Mouse (Mus musculus): ENCODE measurements around the gene Tmc6. TPM values are rescaled to one million over a fixed set of nuclear protein-coding genes. Genes with fewer than 3 reads are reported as not detected.

Tmc6 gene
- polyA plus RNA-seq, 1 experiment from 2014 or later, result 19.8 TPM

- H3K27me3 ChIP-seq (replicated peaks; ENCODE audit: low read depth, poor library complexity, severe bottlenecking), result peaks cover 15% of the 10 kb centered on the region
- no peaks in the 10 kb centered on the region for H3K9me3 ChIP-seq
- DNase-seq (ENCODE audit: low spot score), result no peak
- peaks cover 57% of the 10 kb centered on the region for H3K36me3 ChIP-seq (replicated peaks)
- WGBS, result 90% methylated on average over 14 of the region's 14 CpGs
- no peak overlapping the region for H3K27ac ChIP-seq (replicated peaks)
- no peak overlapping the region for H3K4me3 ChIP-seq
- peaks cover 44% of the 10 kb centered on the region for H3K4me1 ChIP-seq
These were observed 5.8 kb downstream of the Tmc6 start for GRCm38 (mm10) chr11:117776085-117776792.

- 92% methylated on average over 13 of the region's 13 CpGs for WGBS
- no peak overlapping the region for H3K27ac ChIP-seq (replicated peaks)
- H3K36me3 ChIP-seq (replicated peaks), result peaks cover 60% of the 10 kb centered on the region
- H3K9me3 ChIP-seq, result no peaks in the 10 kb centered on the region
- H3K4me3 ChIP-seq, result no peak overlapping the region
- peaks cover 8% of the 10 kb centered on the region for H3K27me3 ChIP-seq (replicated peaks; ENCODE audit: low read depth, poor library complexity, severe bottlenecking)
- H3K4me1 ChIP-seq, result peaks cover 37% of the 10 kb centered on the region
- no peak for DNase-seq (ENCODE audit: low spot score)
These were observed 6.5 kb downstream of the Tmc6 start for GRCm38 (mm10) chr11:117775540-117775939.

GRCm38 (mm10) chr11:117774925-117775324 lies 7.1 kb downstream of the Tmc6 start:
- no peak overlapping the region for H3K27ac ChIP-seq (replicated peaks)
- H3K36me3 ChIP-seq (replicated peaks), result peaks cover 61% of the 10 kb centered on the region
- WGBS, result 93% methylated on average over 10 of the region's 10 CpGs
- H3K27me3 ChIP-seq (replicated peaks; ENCODE audit: low read depth, poor library complexity, severe bottlenecking), result peaks cover 2% of the 10 kb centered on the region; the same call in 1 of the 2 replicates
- peaks cover 31% of the 10 kb centered on the region for H3K4me1 ChIP-seq
- no peak for DNase-seq (ENCODE audit: low spot score)
- no peak overlapping the region for H3K4me3 ChIP-seq
- no peaks in the 10 kb centered on the region for H3K9me3 ChIP-seq

DNA sequence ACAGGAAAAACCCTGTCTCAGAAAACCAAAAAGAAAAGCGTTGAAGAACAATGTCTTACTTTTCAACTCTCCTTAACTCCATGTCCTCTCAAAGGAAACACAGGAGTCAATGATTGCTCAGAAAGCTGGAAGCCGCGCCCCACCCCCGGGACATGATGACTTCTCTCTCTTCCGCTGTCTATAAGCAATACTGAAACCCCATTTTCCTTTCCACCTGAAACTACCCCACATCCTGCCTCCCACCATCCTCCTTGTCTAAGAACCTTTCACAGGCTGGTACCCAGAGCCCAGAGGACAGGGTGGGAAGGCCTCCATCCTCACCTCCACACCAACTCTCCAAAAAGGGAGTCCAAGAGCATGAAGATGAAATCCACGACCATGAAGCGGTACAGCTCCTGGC lies 9.6 kb downstream of the Tmc6 start:
- H3K9me3 ChIP-seq, result no peaks in the 10 kb centered on the region
- no peak overlapping the region for H3K27ac ChIP-seq (replicated peaks)
- H3K36me3 ChIP-seq (replicated peaks), result peaks cover 66% of the 10 kb centered on the region
- H3K4me1 ChIP-seq, result peaks cover 16% of the 10 kb centered on the region
- WGBS, result 95% methylated on average over 7 of the region's 7 CpGs
- H3K27me3 ChIP-seq (replicated peaks; ENCODE audit: low read depth, poor library complexity, severe bottlenecking), result no peaks in the 10 kb centered on the region
- no peak overlapping the region for H3K4me3 ChIP-seq
- no peak for DNase-seq (ENCODE audit: low spot score)

DNA sequence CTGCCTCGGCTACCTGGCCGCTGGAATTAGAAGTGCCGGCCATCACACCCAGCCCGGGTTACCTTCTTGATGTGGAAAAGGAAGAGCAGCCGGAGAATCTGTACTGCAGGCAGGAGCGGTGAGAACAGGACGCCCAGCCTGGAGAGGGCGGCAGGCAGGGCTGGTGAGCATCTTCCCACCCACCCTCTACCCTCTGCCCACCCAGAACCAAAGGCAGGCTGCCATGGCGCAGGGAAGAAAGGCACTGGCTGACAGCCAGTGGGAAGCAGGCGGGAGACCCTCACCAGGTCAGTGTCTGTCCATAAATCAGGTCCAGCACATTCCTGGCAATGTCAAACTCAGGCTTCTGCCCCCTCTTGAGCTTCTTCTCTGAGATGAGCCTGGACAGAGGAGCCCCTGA lies 11.6 kb downstream of the Tmc6 start:
- H3K27me3 ChIP-seq (replicated peaks; ENCODE audit: low read depth, poor library complexity, severe bottlenecking), result no peaks in the 10 kb centered on the region
- H3K9me3 ChIP-seq, result no peaks in the 10 kb centered on the region
- peaks cover 69% of the 10 kb centered on the region for H3K36me3 ChIP-seq (replicated peaks)
- WGBS, result 89% methylated on average over 10 of the region's 10 CpGs
- H3K4me3 ChIP-seq, result no peak overlapping the region
- H3K4me1 ChIP-seq, result peaks cover 16% of the 10 kb centered on the region; the same call in 1 of the 2 replicates
- no peak overlapping the region; the same call in 1 of the 2 replicates for H3K27ac ChIP-seq (replicated peaks)
- DNase-seq (ENCODE audit: low spot score), result no peak

DNA sequence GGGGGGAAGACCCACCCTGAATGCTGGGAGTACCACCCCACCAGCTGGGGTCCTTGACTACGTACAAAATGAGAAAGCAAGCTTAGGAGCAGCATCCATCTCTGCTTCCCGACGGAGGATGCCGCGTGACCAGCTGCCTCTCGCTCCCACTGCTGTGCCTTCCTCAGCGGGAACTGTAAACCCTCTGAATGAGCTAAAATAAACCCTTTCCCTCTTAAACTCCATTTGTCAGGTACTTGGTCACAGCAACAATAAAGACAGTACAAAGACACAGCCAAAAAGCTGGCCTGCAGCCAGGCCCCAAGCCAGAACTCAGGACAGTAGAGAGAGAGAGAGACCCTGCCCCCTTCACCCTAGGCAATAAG lies 12.3 kb downstream of the Tmc6 start:
- Histone ChIP-seq H3K27ac (replicated peaks) (no peak overlapping the region), H3K9me3 (no peaks in the 10 kb centered on the region), H3K27me3 (replicated peaks; ENCODE audit: low read depth, poor library complexity, severe bottlenecking) (no peaks in the 10 kb centered on the region), H3K4me3 (no peak overlapping the region), H3K4me1 (peaks cover 16% of the 10 kb centered on the region; the same call in 1 of the 2 replicates), H3K36me3 (replicated peaks) (peaks cover 69% of the 10 kb centered on the region)
- DNase-seq (ENCODE audit: low spot score), result no peak
- 92% methylated on average over 7 of the region's 7 CpGs for WGBS

DNA sequence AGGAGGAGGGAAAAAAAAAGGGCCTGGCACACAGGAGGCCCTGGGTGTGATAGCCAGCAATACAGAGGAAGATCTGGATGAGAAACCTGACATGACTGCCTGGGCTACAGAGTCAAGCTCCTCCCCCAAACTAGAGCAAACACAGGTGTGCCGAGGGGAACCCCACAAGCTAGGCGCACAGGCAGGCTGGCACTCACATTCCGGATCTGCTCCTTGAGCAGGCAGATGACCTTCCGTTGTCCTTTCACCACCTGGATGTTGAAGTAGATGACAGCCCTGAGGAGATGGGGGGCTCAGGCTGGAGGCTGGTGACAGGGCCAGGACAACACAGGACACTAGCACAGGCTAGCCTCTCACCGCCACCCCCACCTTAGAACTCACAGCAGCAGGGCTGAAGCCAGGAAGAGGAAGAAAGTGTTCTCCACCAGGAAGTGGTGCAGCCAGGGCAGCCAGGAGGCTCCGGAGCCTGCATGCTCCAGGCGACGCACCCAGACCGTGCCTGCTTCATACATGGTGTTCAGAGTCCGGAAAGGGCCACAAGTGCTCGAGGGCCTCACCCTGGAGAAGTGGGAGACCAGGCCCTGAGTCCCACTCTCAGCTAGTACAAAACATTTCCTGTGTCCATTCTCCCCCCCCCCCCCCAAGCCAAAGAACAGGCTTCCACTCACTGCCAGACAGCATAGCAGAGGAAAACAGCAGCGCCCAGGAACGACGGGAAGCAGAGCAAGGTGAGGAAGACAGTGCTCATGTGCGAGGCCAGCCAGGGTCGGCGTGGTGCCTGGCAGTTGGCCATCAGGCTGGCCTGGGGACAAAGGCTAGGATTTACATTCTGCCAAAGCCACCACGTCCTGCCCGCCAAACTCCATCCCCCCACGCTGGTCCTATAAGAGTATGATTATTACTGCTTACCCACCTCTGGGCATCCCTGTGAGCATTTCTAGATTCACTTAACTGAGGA lies 13.0 kb downstream of the Tmc6 start:
- no peak overlapping the region for H3K27ac ChIP-seq (replicated peaks)

DNA sequence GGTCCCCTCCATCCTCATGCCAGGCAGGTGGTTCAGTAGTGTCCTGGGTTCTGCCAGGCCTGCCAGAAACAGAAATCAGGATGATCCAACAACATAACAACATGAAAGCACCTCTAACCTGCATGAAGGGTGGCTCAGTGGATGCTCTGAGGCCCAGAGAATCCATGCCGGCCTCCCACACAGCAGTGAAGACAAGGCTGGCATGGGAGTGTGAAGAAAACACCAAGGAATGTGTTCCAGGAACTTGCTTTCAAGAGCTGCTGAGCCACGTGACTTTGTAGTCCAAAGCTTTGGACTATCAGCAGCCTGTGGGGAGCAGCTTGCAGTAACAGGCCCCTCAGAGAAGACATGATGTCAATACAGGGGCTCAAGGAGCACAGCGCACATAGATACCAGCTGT lies 15.7 kb downstream of the Tmc6 start:
- Histone ChIP-seq H3K4me1 (peaks cover 10% of the 10 kb centered on the region; the same call in 1 of the 2 replicates), H3K9me3 (no peaks in the 10 kb centered on the region), H3K36me3 (replicated peaks) (peaks cover 70% of the 10 kb centered on the region), H3K27ac (replicated peaks) (no peak overlapping the region), H3K4me3 (no peak overlapping the region), H3K27me3 (replicated peaks; ENCODE audit: low read depth, poor library complexity, severe bottlenecking) (no peaks in the 10 kb centered on the region)
- WGBS, result 90% methylated on average over 3 of the region's 3 CpGs
- DNase-seq (ENCODE audit: low spot score), result no peak

More for the DNA sequence above, 13.0 kb downstream of the Tmc6 start:
- 86% methylated on average over 20 of the region's 20 CpGs for WGBS
- Histone ChIP-seq H3K36me3 (replicated peaks) (peaks cover 69% of the 10 kb centered on the region), H3K4me1 (peaks cover 16% of the 10 kb centered on the region; the same call in 1 of the 2 replicates), H3K9me3 (no peaks in the 10 kb centered on the region), H3K27me3 (replicated peaks; ENCODE audit: low read depth, poor library complexity, severe bottlenecking) (no peaks in the 10 kb centered on the region), H3K4me3 (no peak overlapping the region)
- DNase-seq (ENCODE audit: low spot score), result no peak

DNA sequence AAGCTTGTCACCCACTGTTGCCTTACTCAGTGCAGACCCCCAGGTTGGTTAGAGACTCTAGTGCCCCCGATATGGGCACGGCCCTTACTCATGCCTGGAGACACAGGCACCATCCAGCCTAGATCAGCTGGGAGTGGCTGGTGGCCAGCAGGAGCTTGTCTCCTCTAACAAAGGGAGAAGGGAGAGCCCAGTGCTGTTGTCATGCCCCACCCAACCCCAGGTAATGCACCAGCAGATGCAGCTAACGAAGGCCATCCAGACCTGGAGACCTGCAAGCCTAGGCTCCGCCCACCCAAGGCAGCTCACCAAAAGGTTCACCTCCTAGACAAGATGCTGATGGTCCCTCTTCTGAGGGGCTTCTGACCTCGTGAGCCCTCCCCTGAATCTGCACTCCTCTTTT lies 16.6 kb downstream of the Tmc6 start:
- Histone ChIP-seq H3K27ac (replicated peaks) (no peak overlapping the region), H3K9me3 (no peaks in the 10 kb centered on the region), H3K4me1 (peaks cover 10% of the 10 kb centered on the region; the same call in 1 of the 2 replicates), H3K27me3 (replicated peaks; ENCODE audit: low read depth, poor library complexity, severe bottlenecking) (no peaks in the 10 kb centered on the region), H3K36me3 (replicated peaks) (peaks cover 74% of the 10 kb centered on the region), H3K4me3 (no peak overlapping the region)
- DNase-seq (ENCODE audit: low spot score), result no peak
- 89% methylated on average over 5 of the region's 5 CpGs for WGBS

DNA sequence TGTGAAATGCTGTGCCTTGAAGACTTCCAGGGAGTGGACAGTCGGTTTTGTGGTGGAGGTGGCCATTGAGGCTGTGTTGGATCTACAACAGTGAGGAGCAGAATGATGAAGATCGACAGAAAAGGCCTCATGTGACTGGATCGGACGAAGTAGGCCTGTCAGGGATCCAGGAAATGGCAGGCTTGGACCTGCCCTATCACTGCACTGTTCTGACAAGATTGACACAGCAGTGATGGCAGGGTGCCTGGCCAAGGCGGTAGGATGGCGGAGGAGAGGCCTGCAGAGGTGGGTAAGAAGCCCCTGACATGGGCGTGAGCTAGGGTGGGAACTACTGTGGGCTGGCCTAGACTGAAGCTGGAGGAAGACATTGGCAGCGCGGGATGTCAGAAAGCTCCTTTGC lies 17.7 kb downstream of the Tmc6 start:
- Histone ChIP-seq H3K36me3 (replicated peaks) (peaks cover 85% of the 10 kb centered on the region), H3K4me3 (no peak overlapping the region), H3K27me3 (replicated peaks; ENCODE audit: low read depth, poor library complexity, severe bottlenecking) (no peaks in the 10 kb centered on the region), H3K9me3 (no peaks in the 10 kb centered on the region), H3K27ac (replicated peaks) (no peak overlapping the region), H3K4me1 (peaks cover 9% of the 10 kb centered on the region; the same call in 1 of the 2 replicates)
- WGBS, result 86% methylated on average over 9 of the region's 9 CpGs
- no peak for DNase-seq (ENCODE audit: low spot score)

DNA sequence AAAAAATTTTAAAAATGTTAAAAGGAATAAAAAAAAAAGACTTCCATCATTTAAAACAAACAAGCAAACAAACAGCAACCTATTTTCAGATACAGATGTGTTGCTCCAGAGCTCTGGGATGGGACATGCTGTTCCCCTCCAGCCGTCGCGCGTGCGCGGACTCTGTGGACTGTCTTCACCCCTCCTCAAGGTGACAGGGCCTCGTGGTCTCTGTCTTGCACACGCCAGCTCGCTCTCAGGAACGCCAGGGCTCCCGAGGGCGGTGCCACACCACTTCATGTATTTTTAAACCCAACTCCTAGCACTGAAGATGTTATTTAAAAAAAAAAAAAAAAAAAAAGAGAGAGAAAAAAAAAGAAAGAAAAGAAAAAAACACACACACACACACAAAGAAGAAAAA lies 19.8 kb downstream of the Tmc6 start:
- Histone ChIP-seq H3K27me3 (replicated peaks; ENCODE audit: low read depth, poor library complexity, severe bottlenecking) (no peaks in the 10 kb centered on the region), H3K9me3 (no peaks in the 10 kb centered on the region), H3K4me1 (no peaks in the 10 kb centered on the region), H3K36me3 (replicated peaks) (peaks cover 95% of the 10 kb centered on the region), H3K4me3 (no peak overlapping the region), H3K27ac (replicated peaks) (no peak overlapping the region)
- DNase-seq (ENCODE audit: low spot score), result no peak
- WGBS, result 93% methylated on average over 12 of the region's 12 CpGs

GRCm38 (mm10) chr11:117761801-117762200 lies 20.2 kb downstream of the Tmc6 start:
- H3K9me3 ChIP-seq, result no peaks in the 10 kb centered on the region
- H3K27me3 ChIP-seq (replicated peaks; ENCODE audit: low read depth, poor library complexity, severe bottlenecking), result no peaks in the 10 kb centered on the region
- H3K36me3 ChIP-seq (replicated peaks), result peaks cover 96% of the 10 kb centered on the region
- no peak overlapping the region for H3K27ac ChIP-seq (replicated peaks)
- DNase-seq (ENCODE audit: low spot score), result no peak
- H3K4me3 ChIP-seq, result no peak overlapping the region
- no peaks in the 10 kb centered on the region for H3K4me1 ChIP-seq
- WGBS, result 93% methylated on average over 13 of the region's 13 CpGs
